ENCODE assay signal across 9 mouse cellular contexts in the genomic region with DNA sequence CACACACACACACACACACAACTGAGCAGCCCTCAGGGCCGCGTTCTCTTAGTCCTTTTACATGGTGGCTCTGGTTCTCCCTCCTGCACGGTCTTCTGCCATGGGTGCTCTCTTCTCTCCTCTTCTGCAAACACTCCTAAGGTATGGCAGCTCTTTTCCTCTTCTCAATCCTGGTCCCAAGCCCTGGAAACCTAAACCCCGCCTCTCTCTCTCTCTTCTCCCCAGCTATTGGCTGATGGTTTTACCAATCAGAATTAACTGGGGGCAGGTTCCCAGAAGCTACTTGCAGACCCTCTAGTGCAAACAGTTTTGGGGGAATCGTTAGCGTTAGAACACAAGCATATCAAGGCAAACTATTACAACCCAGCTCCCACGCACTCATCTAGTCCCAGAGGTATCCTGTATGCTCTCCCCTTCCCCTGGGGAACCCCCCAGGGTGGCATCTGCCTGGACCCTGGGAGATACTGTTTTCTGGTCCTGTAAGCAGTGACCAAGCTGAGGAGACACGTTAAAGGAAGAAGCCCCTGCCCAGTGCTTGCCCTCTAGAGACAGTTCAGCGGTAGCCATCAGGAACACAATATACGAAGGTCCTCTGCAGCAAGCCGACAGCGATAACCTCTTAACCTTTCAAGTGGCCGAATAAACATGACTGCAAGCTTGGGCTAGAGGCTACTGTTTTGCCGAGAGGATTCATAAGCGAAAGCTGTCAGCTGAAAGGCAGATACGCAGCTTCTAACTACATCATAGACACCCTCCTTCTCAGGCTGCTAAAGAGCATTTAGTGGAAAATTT. TPM values are rescaled to one million over a fixed set of nuclear protein-coding genes. Genes with fewer than 3 reads are reported as not detected.
DNase-seq lines count a peak whose midpoint lies in the region; ATAC-seq and TF ChIP-seq lines count a peak whose summit lies in the region.
"Had no signal": no experiment of that assay in that cellular context is flagged by ENCODE, and none has a peak within 500 bp of the region (broad histone marks: within the 10 kb centered on the region; RNA-seq: fewer than 3 reads in every experiment).

No protein-coding gene starts in this region.

- H3K4me1 ChIP-seq in kidney, embryonic 15.5 days = peaks cover 41% of the 10 kb centered on the region
- 0 out of 2 replicates have a peak, but pooled peaks cover 4% of the 10 kb centered on the region for H3K4me1 ChIP-seq in forebrain, postnatal 0 days (ENCODE audit: insufficient read depth)
- H3K4me1 ChIP-seq in limb, embryonic 14.5 days (ENCODE audit: control insufficient read depth, insufficient read depth, low read length) = peaks cover 8% of the 10 kb centered on the region
- H3K4me1 ChIP-seq in cerebellum, adult 2 months (ENCODE audit: control insufficient read depth, insufficient read depth, low read length) = peaks cover 12% of the 10 kb centered on the region; the same call in 1 of the 2 replicates

- no peak for DNase-seq in kidney, adult 11 months
- DNase-seq in forebrain, postnatal 0 days = peak; percentile 49
- DNase-seq in limb, embryonic 14.5 days (ENCODE audit: low spot score) = peak; percentile 25
- DNase-seq in retina, postnatal 1 day = peak; percentile 70
- no peak for DNase-seq in thymus, postnatal 36 days
- DNase-seq in frontal cortex, postnatal 25 days (ENCODE audit: low spot score in 2 of 2) = no peak
- DNase-seq in cerebellum, adult 2 months = no peak
- DNase-seq: cerebellum, adult 18-20 months had no signal

- H3K27ac ChIP-seq in kidney, embryonic 15.5 days = peak overlapping the region; percentile 51
- H3K27ac ChIP-seq in forebrain, postnatal 0 days (ENCODE audit: low read depth, low read length) = no peak overlapping the region
- H3K27ac ChIP-seq in limb, embryonic 14.5 days (replicated peaks; ENCODE audit: low read depth, low read length) = no peak overlapping the region
- H3K27ac ChIP-seq in cerebellum, adult 2 months (ENCODE audit: insufficient read depth, low read length) = no peak overlapping the region

- ATAC-seq in kidney, embryonic 15.5 days (replicated peaks; ENCODE audit: low FRiP score) = peak; percentile 77
- ATAC-seq in forebrain, postnatal 0 days = peak; percentile 88
- peak; percentile 67; the same call in 1 of the 2 replicates for ATAC-seq in limb, embryonic 14.5 days (ENCODE audit: low FRiP score, low read depth)

- peak overlapping the region; percentile 61 for H3K4me2 ChIP-seq in kidney, embryonic 15.5 days
- H3K4me2 ChIP-seq in forebrain, postnatal 0 days (ENCODE audit: low read depth) = peak overlapping the region; percentile 23
- peak overlapping the region; percentile 56 for H3K4me2 ChIP-seq in limb, embryonic 14.5 days (replicated peaks; ENCODE audit: low read depth, low read length, severe bottlenecking)

- no peaks in the 10 kb centered on the region; the same call in 1 of the 2 replicates for H3K9me3 ChIP-seq in kidney, embryonic 15.5 days (replicated peaks)
- H3K9me3 ChIP-seq in forebrain, postnatal 0 days (ENCODE audit: low read length) = no peaks in the 10 kb centered on the region
- no peaks in the 10 kb centered on the region for H3K9me3 ChIP-seq in limb, embryonic 14.5 days (ENCODE audit: control insufficient read depth, low read length)

- 26% methylated on average over 16 of the region's 16 CpGs for WGBS in kidney, embryonic 15.5 days
- WGBS in forebrain, postnatal 0 days = 40% methylated on average over 16 of the region's 16 CpGs
- 26% methylated on average over 16 of the region's 16 CpGs for WGBS in limb, embryonic 14.5 days
- 48% methylated on average over 16 of the region's 16 CpGs for WGBS in cerebellum, adult 2 months

- no peaks in the 10 kb centered on the region for H3K27me3 ChIP-seq in kidney, embryonic 15.5 days
- H3K27me3 ChIP-seq in forebrain, postnatal 0 days (ENCODE audit: insufficient read depth, low read length) = no peaks in the 10 kb centered on the region
- H3K27me3 ChIP-seq in limb, embryonic 14.5 days (ENCODE audit: control insufficient read depth, insufficient read depth, low read length) = no peaks in the 10 kb centered on the region
- H3K27me3 ChIP-seq in cerebellum, adult 2 months (ENCODE audit: control insufficient read depth, insufficient read depth, low read length) = no peaks in the 10 kb centered on the region

- peak overlapping the region; percentile 30 for H3K4me3 ChIP-seq in kidney, embryonic 15.5 days (replicated peaks)
- H3K4me3 ChIP-seq in forebrain, postnatal 0 days (ENCODE audit: low read depth, low read length) = no peak overlapping the region
- H3K4me3 ChIP-seq in limb, embryonic 14.5 days (replicated peaks; ENCODE audit: low read length) = peak overlapping the region; percentile 23
- no peak overlapping the region for H3K4me3 ChIP-seq in cerebellum, adult 2 months (replicated peaks; ENCODE audit: insufficient read depth, low read depth, low read length)

- no peak for TF ChIP-seq CTCF in forebrain, postnatal 0 days (IDR thresholded peaks at IDR 0.05; ENCODE audit: low read depth)
- no peak for TF ChIP-seq CTCF in cerebellum, adult 2 months (IDR thresholded peaks at IDR 0.05; ENCODE audit: borderline replicate concordance, insufficient read depth, low read depth, low read length)

- no peak overlapping the region for H3K9ac ChIP-seq in kidney, embryonic 15.5 days
- H3K9ac ChIP-seq in forebrain, postnatal 0 days = no peak overlapping the region
- H3K9ac ChIP-seq in limb, embryonic 14.5 days (ENCODE audit: low read depth, low read length, severe bottlenecking) = peak overlapping the region; percentile 5; the same call in 1 of the 2 replicates

- no peak for TF ChIP-seq POLR2A in limb, embryonic 14.5 days (IDR thresholded peaks at IDR 0.05; ENCODE audit: borderline replicate concordance, extremely low read depth, insufficient read depth, insufficient read length)
- TF ChIP-seq POLR2A in cerebellum, adult 2 months (IDR thresholded peaks at IDR 0.05; ENCODE audit: borderline replicate concordance, insufficient read depth, low read length) = no peak

- H3K36me3 ChIP-seq in kidney, embryonic 15.5 days = no peaks in the 10 kb centered on the region
- H3K36me3 ChIP-seq in forebrain, postnatal 0 days (ENCODE audit: insufficient read depth) = no peaks in the 10 kb centered on the region
- no peaks in the 10 kb centered on the region for H3K36me3 ChIP-seq in limb, embryonic 14.5 days (ENCODE audit: control insufficient read depth, insufficient read depth, low read length)

RNA-seq across cellular contexts. Expression of gene Icosl, which starts 32.1 kb away (rescaled TPM):
- polyA plus RNA-seq in kidney, embryonic 15.5 days (2015; fragmentation: Nextera tagmentation; extraction: Ambion mirVana) = 5.6 and 7.1 TPM in 2 replicates
- total RNA-seq in forebrain, postnatal 0 days (2014; rRNA removed) = 1.9 and 2.0 TPM in 2 replicates
- polyA plus RNA-seq in forebrain, postnatal 0 days (2015; fragmentation: Nextera tagmentation; extraction: Ambion mirVana) = 0.75 and 0.91 TPM in 2 replicates
- 8.7 and 10.9 TPM in 2 replicates for polyA plus RNA-seq in limb, embryonic 14.5 days (2012; rRNA removed)
- 5.6 and 6.9 TPM in 2 replicates for polyA plus RNA-seq in limb, embryonic 14.5 days (2014; fragmentation: Nextera tagmentation; extraction: Ambion mirVana)
- 5.5 and 8.2 TPM in 2 replicates for polyA plus RNA-seq in cerebellum, adult 2 months (2012; rRNA removed)

RNA-seq across cellular contexts. Expression of gene Aire, which starts 57.8 kb away (rescaled TPM):
- polyA plus RNA-seq in kidney, embryonic 15.5 days (2015; fragmentation: Nextera tagmentation; extraction: Ambion mirVana) = 1.6 TPM in 2 replicates
- 0.15 TPM in 1 of 2 replicates, not detected in the other for total RNA-seq in forebrain, postnatal 0 days (2014; rRNA removed)
- 0.14 and 0.29 TPM in 2 replicates for polyA plus RNA-seq in forebrain, postnatal 0 days (2015; fragmentation: Nextera tagmentation; extraction: Ambion mirVana)
- 4.3 and 5.3 TPM in 2 replicates for polyA plus RNA-seq in limb, embryonic 14.5 days (2012; rRNA removed)
- polyA plus RNA-seq in limb, embryonic 14.5 days (2014; fragmentation: Nextera tagmentation; extraction: Ambion mirVana) = 0.19 and 0.28 TPM in 2 replicates
- 0.08 and 0.16 TPM in 2 replicates for polyA plus RNA-seq in cerebellum, adult 2 months (2012; rRNA removed)

RNA-seq across cellular contexts. Expression of gene Dnmt3l, which starts 59.4 kb away (rescaled TPM):
- polyA plus RNA-seq in kidney, embryonic 15.5 days (2015; fragmentation: Nextera tagmentation; extraction: Ambion mirVana) = 0.68 and 1.1 TPM in 2 replicates
- not detected in 2 replicates for total RNA-seq in forebrain, postnatal 0 days (2014; rRNA removed)
- not detected in 2 replicates for polyA plus RNA-seq in forebrain, postnatal 0 days (2015; fragmentation: Nextera tagmentation; extraction: Ambion mirVana)
- polyA plus RNA-seq in limb, embryonic 14.5 days (2012; rRNA removed) = 0.10 and 0.15 TPM in 2 replicates
- polyA plus RNA-seq in limb, embryonic 14.5 days (2014; fragmentation: Nextera tagmentation; extraction: Ambion mirVana) = not detected in 2 replicates
- 0.46 and 1.8 TPM in 2 replicates for polyA plus RNA-seq in cerebellum, adult 2 months (2012; rRNA removed)

Comparison
In these comparisons a context has a peak if more than half of its experiments do, and no peak if none do; other contexts are left out.
1. H3K4me3 ChIP-seq: peak in kidney, embryonic 15.5 days (single experiment) and limb, embryonic 14.5 days (single experiment); none in forebrain, postnatal 0 days (single experiment) and cerebellum, adult 2 months (single experiment).
2. DNase-seq: peak in forebrain, postnatal 0 days (single experiment), limb, embryonic 14.5 days (single experiment) and retina, postnatal 1 day (single experiment); none in kidney, adult 11 months (single experiment), thymus, postnatal 36 days (0 of 2), frontal cortex, postnatal 25 days (0 of 2) and cerebellum, adult 2 months (0 of 2).
3. Peak in every context shown above with its lines, with median percentiles within 50 percentile points of each other: ATAC-seq and H3K4me2 ChIP-seq.